Mouse (Mus musculus) liver, postnatal 0 days (tissue): ENCODE results near the gene 1700067K01Rik. TPM values are rescaled to one million over a fixed set of nuclear protein-coding genes. Genes with fewer than 3 reads are reported as not detected.

Source experiments
- ATAC-seq: fragments of 200-750 bp; cut with Nextera tagmentation; 2 replicates; pipeline ENCODE4 v1.8.0; 2017; ENCODE audit warnings: mild to moderate bottlenecking, moderate library complexity
- DNase-seq: peaks from one replicate; pipeline ENCODE4 v3.0.0-alpha.2; 2016
- H3K27ac ChIP-seq: fragments of 300-500 bp; sonication (generic); 2 replicates; pipeline ENCODE4 v1.5.1; 2014; ENCODE audit warnings: antibody characterized with exemption, moderate library complexity, mild to moderate bottlenecking, low read depth
- H3K27me3 ChIP-seq: fragments of 300-500 bp; sonication (generic); 2 replicates; pipeline ENCODE4 v1.6.1; 2014; ENCODE audit warnings: low read length, control low read depth, mixed read lengths; ENCODE audit not compliant: insufficient read depth
- H3K36me3 ChIP-seq: fragments of 300-500 bp; sonication (generic); replicated peaks from 2 replicates; pipeline ENCODE4 v1.6.1; 2014; ENCODE audit warnings: mild to moderate bottlenecking, control low read depth, low read length, moderate library complexity, mixed read lengths; ENCODE audit not compliant: insufficient read depth
- H3K4me1 ChIP-seq: fragments of 300-500 bp; sonication (generic); 2 replicates; pipeline ENCODE4 v1.6.1; 2014; ENCODE audit warnings: antibody characterized with exemption, mild to moderate bottlenecking, control low read depth; ENCODE audit not compliant: insufficient read depth
- H3K4me2 ChIP-seq: fragments of 300-500 bp; sonication (generic); 2 replicates; pipeline ENCODE4 v1.6.1; 2014; ENCODE audit warnings: low read depth, mild to moderate bottlenecking, low read length, moderate library complexity, mixed read lengths
- H3K4me3 ChIP-seq: fragments of 300-500 bp; sonication (generic); 2 replicates; pipeline ENCODE4 v1.5.1; 2014; ENCODE audit warnings: low read depth, low read length
- H3K9ac ChIP-seq: fragments of 300-500 bp; sonication (generic); replicated peaks from 2 replicates; pipeline ENCODE4 v1.6.1; 2014; ENCODE audit warnings: mild to moderate bottlenecking, moderate library complexity
- H3K9me3 ChIP-seq: fragments of 300-500 bp; sonication (generic); 2 replicates; pipeline ENCODE4 v1.6.1; 2016; ENCODE audit warnings: mild to moderate bottlenecking, control low read depth, low read length, mixed read lengths
- CTCF ChIP-seq: sonication (generic); IDR thresholded peaks from 2 replicates; pipeline ENCODE4 v1.5.1; 2016; ENCODE audit warnings: antibody characterized with exemption, low read depth
- EP300 ChIP-seq: IDR thresholded peaks from 2 replicates; pipeline ENCODE4 v1.6.1; 2016; ENCODE audit warnings: antibody characterized with exemption, low read depth, mild to moderate bottlenecking
- WGBS: fragments of 180-500 bp; shearing (Covaris S2); extraction: QIAGEN DNeasy Blood & Tissue Kit; methylation state at CpG from one replicate; pipeline ENCODE4 v1.1.7; 2014; ENCODE audit not compliant: insufficient replicate concordance; 5-methylcytosine and 5-hydroxymethylcytosine counted together
- polyA plus RNA-seq: library from polyadenylated mRNA; unstranded; fragments of >200 nt; fragmentation: Nextera tagmentation; extraction: Ambion mirVana; gene quantifications from 2 replicates; pipeline ENCODE4 v1.2.1, GENCODE M21; 2015

1700067K01Rik gene
- polyA plus RNA-seq, 1 experiment from 2014 or later, result 0.87 TPM

DNA sequence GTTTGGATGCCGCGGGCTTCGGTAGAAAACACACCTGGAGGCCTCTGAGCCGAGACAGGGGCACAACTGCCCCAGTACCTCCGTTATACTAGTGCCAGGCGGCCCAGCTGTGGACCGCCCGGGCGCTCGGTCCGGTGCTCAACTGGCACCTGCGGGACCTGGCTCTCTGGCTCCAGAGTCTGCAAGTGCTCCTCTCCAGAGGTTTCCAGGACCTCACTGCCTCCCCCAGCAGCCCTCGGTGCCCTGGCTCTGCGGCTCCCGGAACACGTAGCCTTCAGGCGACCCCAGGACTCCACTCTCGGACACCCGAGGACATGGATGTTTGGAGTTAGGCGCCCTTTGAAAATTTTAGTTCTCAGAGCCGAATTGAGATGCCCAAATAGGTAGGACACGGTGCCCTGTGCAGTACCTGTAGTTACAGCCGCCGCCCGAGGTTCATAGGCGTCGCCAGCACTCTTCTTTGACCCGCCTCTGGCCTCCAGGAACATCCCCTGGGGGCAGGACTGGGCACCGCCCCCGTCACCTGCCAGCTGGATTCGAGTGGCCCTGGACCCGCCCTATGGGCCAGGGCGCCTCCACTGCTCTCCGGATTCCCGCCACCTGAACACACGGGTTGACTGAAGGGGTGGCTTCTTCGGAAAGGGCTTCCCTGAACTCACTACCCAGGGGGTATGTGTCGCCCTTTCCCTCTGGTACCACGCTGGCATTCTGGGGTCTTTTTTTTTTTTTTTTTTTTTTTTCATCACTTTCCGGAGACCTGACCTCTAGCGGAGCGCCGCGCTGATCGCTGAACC, 10.6 kb downstream of the 1700067K01Rik start, which contains the start of gene 2210011C24Rik:
Gene 2210011C24Rik, minus strand, starts transcription at position 467 of the 794 bp plus-strand sequence.
- H3K36me3 ChIP-seq, result no peaks in the 10 kb centered on the region
- peak; percentile 68 for DNase-seq
- peaks cover 24% of the 10 kb centered on the region for H3K4me1 ChIP-seq
- no peak within 1 kb of the TSS; the same call in none of the 2 replicates for H3K9ac ChIP-seq
- H3K4me3 ChIP-seq, result peak within 1 kb of the TSS; percentile 48
- H3K9me3 ChIP-seq, result no peaks in the 10 kb centered on the region
- peaks cover 44% of the 10 kb centered on the region for H3K27me3 ChIP-seq
- no peak for TF ChIP-seq CTCF
- TF ChIP-seq EP300, result no peak
- H3K4me2 ChIP-seq, result peak within 1 kb of the TSS; percentile 81
- ATAC-seq, result peak; percentile 78
- 2% methylated on average over 42 of the region's 45 CpGs for WGBS
- H3K27ac ChIP-seq, result no peak within 1 kb of the TSS

DNA sequence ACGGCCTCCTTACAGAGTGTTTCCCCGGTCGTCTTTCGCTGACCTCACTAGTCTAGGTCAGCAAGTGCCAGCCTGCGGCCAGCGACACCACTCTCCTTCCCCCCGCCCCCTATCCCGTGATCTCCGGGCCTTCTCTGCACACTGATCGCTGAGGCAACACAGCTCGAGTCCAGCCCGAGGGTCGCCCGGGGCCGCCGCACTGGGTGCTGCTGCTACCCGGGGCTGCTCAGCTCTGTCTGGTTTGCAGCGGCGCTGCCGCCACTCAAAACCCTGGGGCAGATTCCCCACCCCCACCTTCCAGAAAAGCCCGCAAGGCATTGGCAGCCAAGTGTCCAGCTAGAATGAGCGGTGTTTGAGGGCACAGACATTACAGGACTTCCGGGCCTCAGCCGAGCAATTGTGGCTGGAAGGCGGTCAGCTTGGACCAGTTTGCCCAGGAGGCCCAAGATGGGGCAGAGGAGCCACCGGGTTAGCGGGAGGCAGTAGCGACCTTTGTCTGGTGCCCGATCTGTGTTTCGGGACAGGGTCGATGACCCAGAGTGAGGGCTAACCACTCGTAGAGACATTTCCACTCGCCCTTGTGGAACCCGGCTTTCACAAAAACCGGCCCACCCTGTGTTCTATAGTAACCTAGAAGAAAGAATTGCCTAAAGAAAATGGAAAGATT, 11.3 kb downstream of the 1700067K01Rik start:
- Histone ChIP-seq H3K9ac (no peak overlapping the region), H3K4me2 (peak overlapping the region; percentile 81), H3K4me3 (peak overlapping the region; percentile 48), H3K36me3 (no peaks in the 10 kb centered on the region), H3K9me3 (no peaks in the 10 kb centered on the region), H3K4me1 (peaks cover 24% of the 10 kb centered on the region), H3K27ac (no peak overlapping the region), H3K27me3 (peaks cover 44% of the 10 kb centered on the region)
- DNase-seq (peak; percentile 36), ATAC-seq (peak; percentile 57)
- WGBS, result 11% methylated on average over 35 of the region's 35 CpGs
- no peak for TF ChIP-seq EP300
- TF ChIP-seq CTCF, result no peak

DNA sequence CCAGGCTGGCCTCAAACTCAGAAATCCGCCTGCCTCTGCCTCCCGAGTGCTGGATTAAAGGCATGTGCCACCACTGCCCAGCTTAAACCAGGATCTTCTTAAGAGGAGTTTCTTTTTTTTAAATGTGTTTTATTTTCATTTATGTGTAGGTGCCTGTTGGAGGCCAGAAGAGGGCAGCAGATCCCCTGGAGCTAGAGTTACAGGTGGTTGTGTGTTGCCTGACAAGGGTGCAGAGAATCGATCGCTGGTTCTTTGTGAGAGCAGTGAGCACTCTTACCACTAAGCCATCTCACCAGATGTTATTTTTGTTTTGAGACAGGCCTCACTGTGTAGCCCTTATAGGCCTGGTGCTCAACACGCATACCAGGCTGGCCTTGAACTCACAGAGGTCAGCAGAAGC, 14.5 kb downstream of the 1700067K01Rik start:
- DNase-seq, result no peak
- TF ChIP-seq EP300 (no peak), CTCF (0 out of 2 replicates have a peak, but pooled peaks have one; percentile 17)
- ATAC-seq, result no peak
- no peak overlapping the region for H3K4me3 ChIP-seq
- H3K4me1 ChIP-seq, result peaks cover 19% of the 10 kb centered on the region
- no peak overlapping the region for H3K9ac ChIP-seq
- H3K27me3 ChIP-seq, result peaks cover 39% of the 10 kb centered on the region
- H3K36me3 ChIP-seq, result no peaks in the 10 kb centered on the region
- no peak overlapping the region for H3K4me2 ChIP-seq
- 82% methylated on average over 5 of the region's 5 CpGs for whole genome bisulfite sequencing
- no peak overlapping the region for H3K27ac ChIP-seq
- no peaks in the 10 kb centered on the region for H3K9me3 ChIP-seq

DNA sequence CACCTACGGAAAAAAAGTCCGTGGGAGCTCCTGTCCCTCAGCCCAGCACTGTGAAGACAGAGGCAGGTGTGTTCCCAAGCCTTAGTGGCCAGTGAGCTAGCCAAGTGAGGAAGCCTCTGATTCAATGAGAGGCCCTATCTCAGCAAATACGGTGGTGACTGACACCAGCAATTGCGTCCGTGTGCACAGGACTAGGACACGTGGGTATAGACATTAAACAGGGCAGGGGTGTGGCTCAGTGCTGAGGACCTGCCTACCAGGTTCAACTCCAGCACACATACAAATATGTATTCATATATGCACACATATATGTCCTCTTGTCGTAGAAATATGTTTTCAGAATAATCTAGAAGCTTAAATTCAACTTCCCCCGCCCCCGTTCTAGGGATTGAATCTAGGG, 18.4 kb downstream of the 1700067K01Rik start:
- 66% methylated on average over 9 of the region's 9 CpGs for WGBS

DNA sequence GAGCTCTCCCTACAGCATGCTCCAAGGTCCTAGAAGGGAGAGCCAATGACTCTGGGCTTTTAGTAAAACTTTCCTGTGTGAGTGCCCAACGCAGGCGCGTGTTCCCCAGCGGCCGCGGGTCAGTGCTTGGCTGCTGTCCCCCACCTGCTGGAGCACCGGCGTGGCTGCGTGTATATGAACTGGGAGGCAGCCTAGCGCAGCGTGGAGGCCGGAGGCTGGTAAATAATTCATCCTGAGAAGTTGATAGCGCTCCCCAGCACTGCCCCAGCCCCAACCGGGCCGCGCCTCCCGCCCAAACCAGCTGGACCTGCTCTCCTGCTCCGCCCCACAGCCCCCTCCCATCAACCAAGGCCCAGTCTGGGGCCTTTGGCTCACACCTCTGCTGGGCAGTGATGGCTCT, 19.8 kb downstream of the 1700067K01Rik start, which contains the start of gene Palm3:
Gene Palm3, plus strand, starts transcription at position 376 of the 400 bp plus-strand sequence.
- no peaks in the 10 kb centered on the region for H3K9me3 ChIP-seq
- peaks cover 4% of the 10 kb centered on the region for H3K4me1 ChIP-seq
- H3K36me3 ChIP-seq, result no peaks in the 10 kb centered on the region
- no peak within 1 kb of the TSS for H3K4me2 ChIP-seq
- no peak within 1 kb of the TSS for H3K27ac ChIP-seq
- ATAC-seq (no peak), DNase-seq (no peak)
- H3K4me3 ChIP-seq, result no peak within 1 kb of the TSS
- WGBS, result 24% methylated on average over 18 of the region's 18 CpGs
- TF ChIP-seq EP300, result no peak
- no peak for TF ChIP-seq CTCF
- H3K27me3 ChIP-seq, result peaks cover 37% of the 10 kb centered on the region
- no peak within 1 kb of the TSS for H3K9ac ChIP-seq

More for the DNA sequence above, 18.4 kb downstream of the 1700067K01Rik start:
- H3K4me1 ChIP-seq, result no peaks in the 10 kb centered on the region
- H3K4me2 ChIP-seq, result no peak overlapping the region
- H3K4me3 ChIP-seq, result no peak overlapping the region
- peaks cover 28% of the 10 kb centered on the region for H3K27me3 ChIP-seq
- no peak for ATAC-seq
- H3K9me3 ChIP-seq, result no peaks in the 10 kb centered on the region
- DNase-seq, result no peak
- no peaks in the 10 kb centered on the region for H3K36me3 ChIP-seq
- no peak overlapping the region for H3K27ac ChIP-seq
- TF ChIP-seq EP300 (no peak), CTCF (no peak)
- H3K9ac ChIP-seq, result no peak overlapping the region

DNA sequence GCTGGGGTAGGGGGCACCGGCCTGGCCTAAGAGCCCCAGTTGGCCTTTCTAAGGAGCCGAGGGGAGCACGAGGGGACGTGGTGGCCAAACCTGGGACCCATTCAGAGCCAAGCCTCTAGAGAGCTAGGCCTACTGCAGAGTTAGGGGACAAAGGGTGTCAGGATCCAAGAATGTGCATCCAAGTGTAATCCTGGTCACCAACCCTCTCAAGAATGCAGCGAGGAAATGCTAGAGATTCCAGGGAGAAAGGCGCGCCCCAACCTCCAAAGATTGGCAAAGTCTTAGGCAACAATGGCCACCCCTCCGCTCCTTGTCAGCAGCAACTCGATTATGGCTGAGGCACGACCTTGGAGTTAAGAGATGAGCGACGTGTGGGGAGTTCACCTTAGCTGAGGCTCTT, 20.3 kb downstream of the 1700067K01Rik start:
- no peak overlapping the region for H3K9ac ChIP-seq
- ATAC-seq (no peak), DNase-seq (no peak)
- peaks cover 42% of the 10 kb centered on the region for H3K27me3 ChIP-seq
- H3K4me2 ChIP-seq, result no peak overlapping the region
- no peak overlapping the region for H3K27ac ChIP-seq
- H3K4me3 ChIP-seq, result no peak overlapping the region
- WGBS, result 50% methylated on average over 12 of the region's 12 CpGs
- TF ChIP-seq CTCF, result no peak
- no peak for TF ChIP-seq EP300
- H3K9me3 ChIP-seq, result no peaks in the 10 kb centered on the region
- H3K36me3 ChIP-seq, result no peaks in the 10 kb centered on the region
- peaks cover 4% of the 10 kb centered on the region for H3K4me1 ChIP-seq
